Mouse (Mus musculus) heart, adult 2 months (tissue): Measurements from ENCODE around the gene Rhbg.

Experiments
- CTCF ChIP-seq: fragments of 200-600 bp; IDR thresholded peaks from 2 replicates; pipeline ENCODE4 v1.8.1; 2022; ENCODE audit warnings: antibody characterized with exemption, mild to moderate bottlenecking, moderate library complexity
- POLR2A ChIP-seq: fragments of 200-500 bp; IDR thresholded peaks from 2 replicates; pipeline ENCODE4 v1.6.1; 2011; ENCODE audit warnings: mild to moderate bottlenecking, low read depth, low read length, control low read depth; ENCODE audit not compliant: insufficient read depth

GRCm38 (mm10) chr3:88222446-88222845 lies 32.1 kb downstream of the Rhbg start:
- TF ChIP-seq CTCF (no peak), POLR2A (no peak)
